Mouse (Mus musculus) megakaryocyte, embryonic 14.5 days (primary cell): ENCODE results near the gene AC129217.1.

ENCODE experiments used
- FLI1 ChIP-seq: IDR thresholded peaks from 2 replicates; pipeline ENCODE4 v1.6.1; 2012; ENCODE audit warnings: low read length, inconsistent platforms, mixed read lengths
- GATA1 ChIP-seq: IDR thresholded peaks from 3 replicates; pipeline ENCODE4 v1.6.1; 2012; ENCODE audit warnings: mixed read lengths, low read length, inconsistent platforms, borderline replicate concordance

GRCm38 (mm10) chr19:8881034-8881392 is 51.4 kb downstream of the AC129217.1 start:
- TF ChIP-seq GATA1 (no peak), FLI1 (no peak)
